Mouse (Mus musculus) adrenal gland, postnatal 10 days (tissue): ENCODE data around the gene Msln. TPM values are rescaled to one million over a fixed set of nuclear protein-coding genes. Genes with fewer than 3 reads are reported as not detected.
A peak's percentile ranks its signal among the peaks of the same experiment; 100 is the strongest.
"Not testable (repeated sequence)": the region's sequence is repeated elsewhere in the genome, so short reads cannot be mapped to it uniquely, and the experiment has no call there.

Experiments
- DNase-seq: peaks from one replicate; pipeline ENCODE4 v3.0.0; 2021; ENCODE audit warnings: mixed read lengths
- total RNA-seq, 2 experiments: library from RNA; stranded (reverse); gene quantifications; 2 replicates each; pipeline ENCODE4 v1.2.3; 2021

The Msln gene
- total RNA-seq, 2 experiments from 2014 or later, result 13.6 to 19.0 TPM

GRCm38 (mm10) chr17:25773549-25774120 is 19.5 kb upstream of the Msln start, which contains the start of gene Narfl:
Narfl (plus strand) TSS chr17:25773776.
- peak; percentile 98 for DNase-seq

DNA sequence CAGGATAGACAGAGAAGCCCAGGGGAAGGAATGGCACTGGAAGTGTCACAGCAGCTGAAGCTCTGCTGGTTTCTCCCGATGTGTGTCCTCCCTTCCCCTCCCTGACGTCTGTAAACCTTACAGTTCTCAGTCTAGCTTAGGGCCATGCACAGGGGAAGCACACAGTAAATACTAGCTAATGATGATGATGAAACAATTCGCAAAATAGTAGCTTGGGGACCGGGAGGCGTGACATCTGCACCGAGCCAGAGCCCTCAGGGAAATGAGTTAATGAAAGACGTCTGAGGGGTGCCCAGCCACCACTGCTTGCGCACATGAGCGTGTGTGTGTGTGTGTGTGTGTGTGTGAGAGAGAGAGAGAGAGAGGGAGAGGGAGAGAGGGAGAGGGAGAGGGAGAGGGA is 15.2 kb upstream of the Msln start:
- DNase-seq, result no peak

GRCm38 (mm10) chr17:25765886-25766285 is 11.7 kb upstream of the Msln start:
- DNase-seq, result no peak

- no peak for DNase-seq
Measured at GRCm38 (mm10) chr17:25762591-25762990, 8.4 kb upstream of the Msln start.

GRCm38 (mm10) chr17:25761561-25761970 is 7.4 kb upstream of the Msln start:
- DNase-seq, result no peak

- no peak for DNase-seq
Measured at GRCm38 (mm10) chr17:25760148-25760547, 6.0 kb upstream of the Msln start.

GRCm38 (mm10) chr17:25757691-25758090 is 3.5 kb upstream of the Msln start:
- DNase-seq, result no peak

- DNase-seq, result no peak
Measured at GRCm38 (mm10) chr17:25756378-25757242, 2.4 kb upstream of the Msln start.

- no peak for DNase-seq
Measured at GRCm38 (mm10) chr17:25755627-25756377, 1.6 kb upstream of the Msln start.

DNA sequence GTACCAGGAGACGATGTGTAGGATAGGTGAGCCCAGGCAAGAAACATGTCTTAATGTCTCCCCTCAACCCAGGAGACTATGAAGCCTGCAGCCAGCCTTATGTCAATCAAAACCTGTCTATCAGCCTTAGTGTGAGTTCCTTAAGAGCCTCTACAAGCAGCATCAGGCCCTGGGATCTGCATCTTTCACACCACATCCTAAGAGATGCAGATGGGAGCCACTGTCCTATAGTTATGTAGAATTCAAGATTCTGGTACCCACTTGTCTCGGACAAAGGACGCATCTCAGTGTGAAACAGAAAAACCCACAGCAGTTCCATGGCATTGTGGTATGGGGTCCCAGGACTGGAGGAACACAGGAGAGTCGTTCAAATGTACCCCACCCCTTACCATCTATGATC is 908 bp upstream of the Msln start:
- DNase-seq, result no peak

DNA sequence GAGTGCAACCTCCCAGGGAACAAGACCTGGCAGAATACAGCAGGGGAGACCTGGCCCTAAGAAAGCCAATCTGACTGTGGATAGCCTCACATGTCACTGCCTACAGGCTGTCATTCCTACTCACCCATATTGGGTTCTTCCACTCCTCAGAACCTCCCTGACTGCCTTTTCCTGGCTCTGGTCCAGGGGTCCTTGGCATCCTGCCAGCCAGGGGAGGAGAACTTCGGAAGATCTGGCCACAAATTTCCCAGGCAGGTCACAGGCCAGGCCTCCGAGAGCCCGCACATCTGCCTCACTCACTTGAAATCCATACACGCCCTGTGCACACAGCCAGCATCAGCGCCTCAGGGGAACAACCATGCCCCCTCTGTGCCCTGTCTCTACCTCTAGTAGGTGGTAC is 2.7 kb downstream of the Msln start:
- DNase-seq, result peak; percentile 88

- DNase-seq, result no peak
Measured at GRCm38 (mm10) chr17:25749314-25749713, 4.9 kb downstream of the Msln start.

DNA sequence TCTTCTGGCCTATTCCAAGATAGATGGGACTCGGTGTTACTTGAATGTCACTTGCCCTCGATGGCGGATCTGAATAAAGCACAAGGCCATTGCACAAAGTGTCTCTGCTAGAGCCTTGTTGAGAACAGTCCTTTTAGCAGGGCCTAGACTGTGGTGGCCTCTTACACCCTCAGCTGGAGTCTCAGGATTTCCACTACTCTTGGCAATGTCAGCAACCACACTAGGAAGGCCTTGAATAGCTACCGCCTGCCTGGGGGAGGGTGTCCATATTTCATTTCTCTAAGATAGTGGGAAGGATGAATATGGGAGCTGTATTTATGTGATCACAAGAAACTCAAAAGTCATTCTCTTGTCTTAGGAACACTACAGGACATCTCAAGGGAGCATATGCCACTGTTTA is 5.9 kb downstream of the Msln start:
- no peak for DNase-seq

DNA sequence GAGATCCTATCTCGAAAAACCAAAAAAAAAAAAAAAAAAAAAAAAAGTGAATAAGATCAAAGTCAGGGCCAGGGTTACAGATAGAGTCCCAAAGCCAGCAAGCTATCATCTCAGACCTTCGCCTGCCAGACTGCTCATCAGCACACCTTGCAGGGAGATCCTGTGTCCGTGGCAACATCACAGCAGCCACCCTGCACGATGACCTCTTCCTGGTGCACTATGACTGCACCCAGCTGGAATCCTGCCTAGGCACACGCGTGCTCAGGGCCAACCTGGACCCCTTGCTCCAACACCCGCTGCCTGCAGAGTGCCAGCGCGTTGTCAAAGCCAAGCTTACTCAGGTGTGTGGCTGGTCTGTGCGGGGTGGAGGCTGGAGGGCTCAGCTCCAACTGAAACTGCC is 9.9 kb downstream of the Msln start:
- DNase-seq, result no peak

GRCm38 (mm10) chr17:25743831-25744230 is 10.3 kb downstream of the Msln start:
- DNase-seq, result peak; percentile 64

GRCm38 (mm10) chr17:25741471-25741870 is 12.7 kb downstream of the Msln start:
- not testable (repeated sequence) for DNase-seq

DNA sequence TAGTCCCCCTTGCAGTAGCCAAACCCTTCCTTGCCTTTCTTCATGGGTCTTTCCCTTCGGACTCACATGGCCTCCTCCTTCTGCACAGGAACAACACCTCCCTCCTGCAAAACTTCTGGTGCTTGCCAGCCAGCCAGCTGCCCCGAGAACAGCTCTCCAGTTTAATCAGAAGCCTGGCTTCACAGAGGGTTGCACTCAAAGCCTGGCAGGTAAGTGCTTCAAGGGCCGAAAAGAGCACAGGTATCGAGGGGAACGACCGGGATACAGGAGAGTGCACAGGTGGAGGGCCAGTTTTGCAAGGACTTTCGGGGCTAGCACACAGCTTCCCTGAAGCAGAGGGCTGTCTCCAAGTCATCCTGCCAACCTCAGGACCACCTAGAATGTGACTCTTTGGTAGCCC is 15.3 kb downstream of the Msln start:
- no peak for DNase-seq

DNA sequence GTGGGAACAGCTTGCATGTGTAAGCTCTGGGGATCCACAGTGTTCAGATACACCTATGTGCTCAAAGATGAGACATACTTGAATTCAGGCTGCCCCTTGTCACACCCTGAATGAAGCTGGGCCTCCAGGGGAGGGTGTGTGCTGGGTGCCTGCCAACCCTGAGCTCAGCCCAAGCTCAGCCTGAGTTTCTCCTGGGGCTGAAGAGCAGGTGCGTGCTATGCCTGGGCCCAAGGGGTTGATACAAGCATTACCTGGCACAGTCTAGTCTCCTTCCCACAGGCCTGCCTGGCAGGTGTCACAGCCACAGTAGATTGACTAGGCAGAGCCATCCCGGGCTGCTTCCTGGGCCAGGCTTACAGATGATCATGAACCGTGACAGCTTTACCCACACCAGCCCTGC is 18.4 kb downstream of the Msln start, which contains the start of gene Mslnl:
TSS of gene Mslnl (plus strand) at position 298 of the 400 bp plus-strand sequence.
- no peak for DNase-seq

DNA sequence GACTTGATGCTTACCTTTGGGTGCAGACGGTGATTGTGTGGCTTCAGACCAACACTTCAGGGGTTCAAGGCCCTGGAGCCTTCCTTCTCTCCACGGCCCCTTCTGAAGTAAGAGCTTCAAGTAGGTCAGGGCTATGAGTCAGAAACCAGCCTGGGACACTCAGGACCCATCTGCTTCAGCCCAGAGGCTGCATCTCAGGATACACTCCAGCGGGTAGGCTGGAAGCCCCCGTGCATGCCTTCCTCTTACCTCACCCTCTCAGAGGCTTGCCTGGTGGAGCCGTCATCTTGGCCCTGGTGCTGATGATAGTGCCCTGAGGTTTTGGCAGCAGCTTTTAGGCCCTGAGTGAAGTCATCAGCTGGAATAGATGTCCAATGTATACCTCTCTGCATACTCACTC is 18.9 kb downstream of the Msln start:
- DNase-seq, result no peak

DNA sequence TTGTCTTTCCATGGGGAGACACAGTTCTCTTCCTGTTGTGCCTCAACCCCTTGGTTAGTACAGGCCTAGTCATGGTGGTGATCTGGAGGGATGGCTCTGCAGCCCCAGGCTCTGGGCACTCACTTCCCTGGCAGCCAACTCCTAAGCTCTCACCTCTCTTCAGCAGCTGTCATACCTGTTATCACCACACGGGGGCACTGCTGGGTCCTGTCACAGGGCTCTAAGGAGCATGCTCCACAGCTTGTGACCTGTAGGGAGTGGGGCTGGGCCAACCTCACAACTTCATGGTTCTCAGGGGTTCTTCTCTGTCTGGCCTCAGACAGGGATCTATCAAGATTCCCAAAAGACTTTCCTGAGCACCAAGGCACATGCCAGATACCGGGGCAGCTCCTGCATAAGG is 22.1 kb downstream of the Msln start:
- peak; percentile 93 for DNase-seq

DNA sequence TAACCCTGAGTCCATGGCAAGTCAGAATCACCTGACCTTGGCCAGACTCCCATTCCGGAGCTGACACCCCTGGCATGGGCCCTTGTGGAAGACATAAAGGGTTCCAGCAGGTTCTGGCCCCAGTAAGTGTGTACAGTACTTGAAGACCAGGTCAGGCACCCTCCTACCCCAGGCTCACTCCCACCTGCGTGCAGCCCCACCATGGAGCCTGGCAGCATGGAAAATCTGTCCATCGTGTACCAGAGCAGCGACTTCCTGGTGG is 26.2 kb downstream of the Msln start:
- DNase-seq, result peak; percentile 47

DNA sequence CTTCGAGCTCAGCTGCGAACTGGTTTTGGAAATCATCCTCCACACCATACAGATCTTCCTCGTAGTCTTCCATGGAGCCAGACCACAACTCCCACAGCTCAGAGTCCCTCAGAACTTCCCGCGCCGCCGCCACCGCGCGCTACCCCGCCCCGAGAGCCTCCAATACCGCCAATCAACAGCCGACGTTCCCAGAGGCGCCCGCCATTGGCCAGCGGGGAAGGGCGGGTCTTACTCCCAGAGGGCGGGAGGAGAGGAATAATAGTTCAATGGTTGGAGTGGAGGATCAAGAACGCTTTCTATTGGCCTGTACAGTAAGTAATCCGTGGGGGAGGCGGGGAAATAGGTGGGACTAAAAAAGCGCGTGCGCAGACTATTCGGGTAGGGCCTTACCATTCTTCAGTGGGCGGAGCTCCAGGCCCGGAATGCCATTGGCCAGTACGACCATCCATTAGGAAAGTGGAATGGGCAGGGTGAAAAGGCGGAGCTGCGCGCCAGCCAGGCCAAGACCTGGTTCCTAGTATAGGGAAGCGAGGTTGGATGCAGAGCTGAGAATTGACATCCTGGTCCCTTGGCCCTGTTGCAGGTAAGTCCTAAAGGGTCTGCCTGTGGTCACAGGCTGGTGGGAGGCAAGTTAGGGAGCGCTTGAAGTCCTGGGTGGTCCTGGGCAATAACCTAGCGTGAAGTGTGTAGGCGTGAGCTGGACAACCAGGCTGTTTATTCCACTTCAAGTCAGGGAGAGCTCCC is 26.7 kb downstream of the Msln start, which contains the start of the genes Chtf18 and Rpusd1:
TSS of gene Chtf18 (minus strand) at position 155 of the 744 bp plus-strand sequence.
TSS of gene Rpusd1 (plus strand) at position 406 of the 744 bp plus-strand sequence.
- DNase-seq, result peak; percentile 98
